Mouse (Mus musculus) forebrain, embryonic 11.5 days (tissue): ENCODE data around the gene Cinp. TPM values are rescaled to one million over a fixed set of nuclear protein-coding genes. Genes with fewer than 3 reads are reported as not detected.
"Not testable (repeated sequence)": the region's sequence is repeated elsewhere in the genome, so short reads cannot be mapped to it uniquely, and the experiment has no call there.

ENCODE experiments used
- ATAC-seq: fragments of 200-750 bp; cut with Nextera tagmentation; replicated peaks from 2 replicates; pipeline ENCODE4 v1.8.0; 2017; ENCODE audit warnings: moderate TSS enrichment; ENCODE audit not compliant: low FRiP score
- DNase-seq: peaks from one replicate; pipeline ENCODE4 v3.0.0-alpha.2; 2017; ENCODE audit warnings: low spot score
- H3K27ac ChIP-seq: fragments of 300-500 bp; sonication (generic); 2 replicates; pipeline ENCODE4 v1.5.1; 2014; ENCODE audit warnings: low read depth, low read length
- H3K27me3 ChIP-seq: fragments of 300-500 bp; sonication (generic); 2 replicates; pipeline ENCODE4 v1.6.1; 2014; ENCODE audit warnings: mild to moderate bottlenecking, low read length, mixed read lengths; ENCODE audit not compliant: control insufficient read depth, insufficient read depth
- H3K36me3 ChIP-seq: fragments of 300-500 bp; sonication (generic); 2 replicates; pipeline ENCODE4 v1.6.1; 2014; ENCODE audit warnings: mild to moderate bottlenecking, low read length, moderate library complexity, mixed read lengths; ENCODE audit not compliant: control insufficient read depth, insufficient read depth
- H3K4me1 ChIP-seq: fragments of 300-500 bp; sonication (generic); replicated peaks from 2 replicates; pipeline ENCODE4 v1.6.1; 2014; ENCODE audit warnings: low read length, mixed read lengths; ENCODE audit not compliant: control insufficient read depth, insufficient read depth
- H3K4me2 ChIP-seq: fragments of 300-500 bp; sonication (generic); 2 replicates; pipeline ENCODE4 v1.6.1; 2014; ENCODE audit warnings: low read depth, mild to moderate bottlenecking, low read length, moderate library complexity, mixed read lengths; ENCODE audit not compliant: severe bottlenecking
- H3K4me3 ChIP-seq: fragments of 300-500 bp; sonication (generic); 2 replicates; pipeline ENCODE4 v1.5.1; 2014; ENCODE audit warnings: low read depth, low read length
- H3K9ac ChIP-seq: fragments of 300-500 bp; sonication (generic); 2 replicates; pipeline ENCODE4 v1.6.1; 2014; ENCODE audit warnings: low read length
- H3K9me3 ChIP-seq: fragments of 300-500 bp; sonication (generic); 2 replicates; pipeline ENCODE4 v1.6.1; 2016; ENCODE audit warnings: low read length, mixed read lengths; ENCODE audit not compliant: control insufficient read depth
- WGBS: fragments of 180-500 bp; shearing (Covaris S2); extraction: QIAGEN DNeasy Blood & Tissue Kit; methylation state at CpG from one replicate; pipeline ENCODE4 v1.1.7; 2014; 5-methylcytosine and 5-hydroxymethylcytosine counted together
- polyA plus RNA-seq: library from polyadenylated mRNA; unstranded; fragments of >200 nt; fragmentation: Nextera tagmentation; extraction: Ambion mirVana; gene quantifications from 2 replicates; pipeline ENCODE4 v1.2.1, GENCODE M21; 2014

Gene Cinp
- polyA plus RNA-seq, 1 experiment from 2014 or later = 92.7 TPM

- peaks cover 6% of the 10 kb centered on the region; the same call in 1 of the 2 replicates for H3K36me3 ChIP-seq
These were observed 17.7 kb downstream of the Cinp start for GRCm38 (mm10) chr12:110871247-110871646.

GRCm38 (mm10) chr12:110870107-110870506, 18.8 kb downstream of the Cinp start:
- Histone ChIP-seq H3K27me3 (no peaks in the 10 kb centered on the region), H3K27ac (no peak overlapping the region), H3K4me3 (no peak overlapping the region), H3K4me1 (peaks cover 3% of the 10 kb centered on the region; the same call in 1 of the 2 replicates), H3K9me3 (no peaks in the 10 kb centered on the region), H3K4me2 (no peak overlapping the region), H3K9ac (no peak overlapping the region), H3K36me3 (peaks cover 3% of the 10 kb centered on the region; the same call in 1 of the 2 replicates)
- ATAC-seq = no peak
- no peak for DNase-seq
- 90% methylated on average over 4 of the region's 4 CpGs for WGBS

More at GRCm38 (mm10) chr12:110871247-110871646, 17.7 kb downstream of the Cinp start:
- H3K4me1 ChIP-seq = no peaks in the 10 kb centered on the region
- no peak for ATAC-seq
- no peaks in the 10 kb centered on the region for H3K27me3 ChIP-seq
- no peak overlapping the region for H3K27ac ChIP-seq
- no peak for DNase-seq
- H3K9me3 ChIP-seq = no peaks in the 10 kb centered on the region
- no peak overlapping the region for H3K9ac ChIP-seq
- H3K4me3 ChIP-seq = no peak overlapping the region
- H3K4me2 ChIP-seq = no peak overlapping the region
- 95% methylated on average over 5 of the region's 5 CpGs for WGBS

- Histone ChIP-seq H3K4me2 (no peak overlapping the region), H3K36me3 (no peaks in the 10 kb centered on the region), H3K27ac (peak overlapping the region; percentile 64; the same call in 1 of the 2 replicates), H3K27me3 (no peaks in the 10 kb centered on the region), H3K9me3 (no peaks in the 10 kb centered on the region), H3K4me1 (peaks cover 3% of the 10 kb centered on the region; the same call in 1 of the 2 replicates), H3K9ac (no peak overlapping the region), H3K4me3 (no peak overlapping the region)
- ATAC-seq = no peak
- no peak for DNase-seq
- 69% methylated on average over 10 of the region's 10 CpGs for WGBS
These were observed 23.0 kb downstream of the Cinp start for GRCm38 (mm10) chr12:110865989-110866388.

- Histone ChIP-seq H3K4me3 (no peak overlapping the region), H3K9me3 (no peaks in the 10 kb centered on the region), H3K27me3 (no peaks in the 10 kb centered on the region), H3K27ac (peak overlapping the region; percentile 64; the same call in 1 of the 2 replicates), H3K9ac (no peak overlapping the region), H3K4me2 (no peak overlapping the region), H3K4me1 (peaks cover 3% of the 10 kb centered on the region; the same call in 1 of the 2 replicates), H3K36me3 (no peaks in the 10 kb centered on the region)
- DNase-seq = no peak
- 39% methylated on average over 6 of the region's 6 CpGs for WGBS
- no peak for ATAC-seq
These were observed 23.4 kb downstream of the Cinp start for GRCm38 (mm10) chr12:110865571-110865970.

GRCm38 (mm10) chr12:110864008-110864407, 24.9 kb downstream of the Cinp start:
- no peak overlapping the region for H3K4me3 ChIP-seq
- ATAC-seq (no peak), DNase-seq (no peak)
- H3K27ac ChIP-seq = no peak overlapping the region
- H3K27me3 ChIP-seq = no peaks in the 10 kb centered on the region
- no peak overlapping the region for H3K9ac ChIP-seq
- no peaks in the 10 kb centered on the region for H3K9me3 ChIP-seq
- H3K36me3 ChIP-seq = no peaks in the 10 kb centered on the region
- H3K4me1 ChIP-seq = peaks cover 3% of the 10 kb centered on the region; the same call in 1 of the 2 replicates
- H3K4me2 ChIP-seq = no peak overlapping the region
- 90% methylated on average over 6 of the region's 6 CpGs for WGBS

GRCm38 (mm10) chr12:110861256-110861655, 27.7 kb downstream of the Cinp start:
- H3K9ac ChIP-seq = no peak overlapping the region
- no peak overlapping the region for H3K4me2 ChIP-seq
- no peaks in the 10 kb centered on the region for H3K9me3 ChIP-seq
- ATAC-seq (no peak), DNase-seq (no peak)
- H3K27me3 ChIP-seq = no peaks in the 10 kb centered on the region
- H3K4me3 ChIP-seq = no peak overlapping the region
- 62% methylated on average over 7 of the region's 7 CpGs for WGBS
- H3K27ac ChIP-seq = no peak overlapping the region
- peaks cover 3% of the 10 kb centered on the region; the same call in 1 of the 2 replicates for H3K4me1 ChIP-seq
- H3K36me3 ChIP-seq = no peaks in the 10 kb centered on the region

- ATAC-seq (no peak), DNase-seq (no peak)
- Histone ChIP-seq H3K27me3 (no peaks in the 10 kb centered on the region), H3K36me3 (no peaks in the 10 kb centered on the region), H3K27ac (no peak overlapping the region), H3K4me2 (no peak overlapping the region), H3K9ac (no peak overlapping the region), H3K4me3 (no peak overlapping the region), H3K4me1 (no peaks in the 10 kb centered on the region), H3K9me3 (no peaks in the 10 kb centered on the region)
These were observed 28.7 kb downstream of the Cinp start for GRCm38 (mm10) chr12:110860293-110860692.

- DNase-seq, H3K9me3 ChIP-seq, ATAC-seq, H3K4me2 ChIP-seq, H3K4me1 ChIP-seq, H3K9ac ChIP-seq, H3K4me3 ChIP-seq, H3K36me3 ChIP-seq, H3K27me3 ChIP-seq, H3K27ac ChIP-seq: not testable (repeated sequence)
- WGBS = 98% methylated on average over 15 of the region's 15 CpGs
These were observed 30.3 kb downstream of the Cinp start for GRCm38 (mm10) chr12:110858681-110859080.

- Histone ChIP-seq H3K9ac (no peak overlapping the region), H3K4me1 (no peaks in the 10 kb centered on the region), H3K9me3 (no peaks in the 10 kb centered on the region), H3K27me3 (no peaks in the 10 kb centered on the region), H3K4me3 (no peak overlapping the region), H3K27ac (no peak overlapping the region), H3K4me2 (no peak overlapping the region), H3K36me3 (no peaks in the 10 kb centered on the region)
- ATAC-seq (no peak), DNase-seq (no peak)
- WGBS = 93% methylated on average over 7 of the region's 7 CpGs
These were observed 31.7 kb downstream of the Cinp start for GRCm38 (mm10) chr12:110857196-110857595.
